Mouse (Mus musculus) embryonic facial prominence, embryonic 14.5 days (tissue): ENCODE results near the gene Fto. TPM values are rescaled to one million over a fixed set of nuclear protein-coding genes. Genes with fewer than 3 reads are reported as not detected.

ENCODE experiments used
- ATAC-seq: fragments of 200-750 bp; cut with Nextera tagmentation; 2 replicates; pipeline ENCODE4 v1.8.0; 2017; ENCODE audit warnings: low read depth, moderate number of reproducible peaks, moderate TSS enrichment
- DNase-seq: peaks from one replicate; pipeline ENCODE4 v3.0.0-alpha.2; 2015; ENCODE audit warnings: low spot score
- H3K27ac ChIP-seq: fragments of 300-500 bp; sonication (generic); replicated peaks from 2 replicates; pipeline ENCODE4 v1.5.1; 2014; ENCODE audit warnings: low read depth, mild to moderate bottlenecking, low read length, moderate library complexity
- H3K27me3 ChIP-seq: fragments of 300-500 bp; sonication (generic); replicated peaks from 2 replicates; pipeline ENCODE4 v1.6.1; 2014; ENCODE audit warnings: low read length; ENCODE audit not compliant: control insufficient read depth, insufficient read depth
- H3K36me3 ChIP-seq: fragments of 300-500 bp; sonication (generic); 2 replicates; pipeline ENCODE4 v1.6.1; 2014; ENCODE audit warnings: low read length, mixed read lengths; ENCODE audit not compliant: control insufficient read depth, insufficient read depth
- H3K4me1 ChIP-seq: fragments of 300-500 bp; sonication (generic); 2 replicates; pipeline ENCODE4 v1.6.1; 2014; ENCODE audit warnings: antibody characterized with exemption, low read length; ENCODE audit not compliant: control insufficient read depth, insufficient read depth
- H3K4me2 ChIP-seq: fragments of 300-500 bp; sonication (generic); 2 replicates; pipeline ENCODE4 v1.6.1; 2014; ENCODE audit warnings: low read depth, mild to moderate bottlenecking, low read length, moderate library complexity, mixed read lengths
- H3K4me3 ChIP-seq: fragments of 300-500 bp; sonication (generic); 2 replicates; pipeline ENCODE4 v1.5.1; 2014; ENCODE audit warnings: low read depth, mild to moderate bottlenecking, low read length
- H3K9ac ChIP-seq: fragments of 300-500 bp; sonication (generic); 2 replicates; pipeline ENCODE4 v1.6.1; 2014; ENCODE audit warnings: low read depth, mild to moderate bottlenecking, low read length, moderate library complexity, mixed read lengths
- H3K9me3 ChIP-seq: fragments of 300-500 bp; sonication (generic); 2 replicates; pipeline ENCODE4 v1.6.1; 2016; ENCODE audit warnings: low read length; ENCODE audit not compliant: control insufficient read depth
- WGBS: fragments of 180-500 bp; shearing (Covaris S2); extraction: QIAGEN DNeasy Blood & Tissue Kit; methylation state at CpG from one replicate; pipeline ENCODE4 v1.1.7; 2014; 5-methylcytosine and 5-hydroxymethylcytosine counted together
- polyA plus RNA-seq: library from polyadenylated mRNA; unstranded; fragments of >200 nt; fragmentation: Nextera tagmentation; extraction: Ambion mirVana; gene quantifications from 2 replicates; pipeline ENCODE4 v1.2.1, GENCODE M21; 2014

The Fto gene
- polyA plus RNA-seq, 1 experiment from 2014 or later: 107 TPM

DNA sequence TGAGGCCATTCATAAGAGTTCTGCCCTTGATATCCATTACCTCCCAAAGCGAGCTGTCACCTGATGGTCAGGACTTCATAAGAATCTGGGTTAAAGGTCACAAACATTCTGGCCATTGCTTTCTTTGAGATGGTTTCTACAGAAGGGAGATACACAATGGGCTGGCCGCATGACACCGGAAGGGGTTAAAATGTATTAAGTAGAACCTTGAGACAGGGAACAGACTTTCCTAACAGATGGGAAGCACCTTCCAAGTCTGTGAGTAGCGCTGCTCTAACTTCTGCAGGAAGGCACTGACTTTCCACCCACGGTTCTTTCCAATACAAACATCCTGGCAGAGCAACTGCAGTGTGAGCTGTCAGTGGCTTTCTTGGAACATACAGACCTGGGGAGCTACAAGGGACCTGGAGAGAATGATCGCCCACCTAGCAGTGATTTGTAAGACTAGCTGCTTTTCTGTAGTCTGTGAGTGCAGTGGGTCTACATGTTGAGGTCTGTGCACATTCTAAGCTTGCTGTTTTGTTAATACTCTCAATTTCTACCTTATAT, 161.5 kb downstream of the Fto start:
- WGBS: 86% methylated on average over 6 of the region's 6 CpGs
- no peak overlapping the region for H3K4me3 ChIP-seq
- no peak overlapping the region for H3K9ac ChIP-seq
- no peak overlapping the region for H3K27ac ChIP-seq
- no peak overlapping the region for H3K4me2 ChIP-seq
- H3K27me3 ChIP-seq: no peaks in the 10 kb centered on the region
- H3K36me3 ChIP-seq: peaks cover 24% of the 10 kb centered on the region
- H3K4me1 ChIP-seq: 0 out of 2 replicates have a peak, but pooled peaks cover 6% of the 10 kb centered on the region
- no peak for ATAC-seq
- no peaks in the 10 kb centered on the region for H3K9me3 ChIP-seq
- no peak for DNase-seq

DNA sequence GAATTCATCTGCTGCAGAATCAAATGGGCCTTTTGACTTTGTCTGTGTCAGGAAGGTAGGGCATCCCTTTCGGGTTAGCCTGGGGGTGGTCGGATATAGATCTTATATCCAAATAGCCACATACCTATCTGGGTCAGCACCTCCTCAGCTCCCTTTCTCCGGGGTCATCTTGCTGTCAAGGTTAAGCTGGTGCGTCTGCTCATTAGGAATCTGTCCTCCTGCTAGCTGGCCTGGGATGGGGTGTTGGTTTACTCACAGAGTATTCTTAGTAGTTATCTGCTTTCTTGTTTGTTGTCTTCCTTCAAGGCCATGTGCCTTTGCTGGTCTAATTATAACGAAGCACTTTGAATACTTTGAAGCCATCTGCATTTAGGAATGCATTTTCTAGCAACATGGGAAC, 163.7 kb downstream of the Fto start:
- H3K27ac ChIP-seq: no peak overlapping the region
- WGBS: 82% methylated on average over 5 of the region's 5 CpGs
- DNase-seq: no peak

DNA sequence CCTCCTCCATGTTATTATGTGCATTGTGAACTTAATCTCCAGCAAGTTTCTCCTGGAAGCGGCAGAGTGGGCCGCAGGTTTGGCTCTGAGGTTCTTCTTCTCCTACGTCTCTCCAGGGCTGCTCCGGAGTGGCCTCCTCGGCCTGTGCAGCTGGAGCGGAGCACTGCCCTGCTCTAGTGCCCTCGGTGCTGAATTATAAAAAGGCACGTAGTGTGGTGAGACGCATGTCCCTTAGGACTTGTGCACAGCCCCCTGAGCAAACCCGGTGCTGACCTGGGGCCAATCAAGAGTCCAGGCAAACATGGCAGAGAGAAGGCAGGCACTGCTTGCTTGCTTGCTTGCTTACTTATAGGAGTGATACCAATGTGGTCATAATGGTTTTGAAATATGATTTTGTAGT, 164.1 kb downstream of the Fto start:
- Histone ChIP-seq H3K4me2 (no peak overlapping the region), H3K9ac (no peak overlapping the region), H3K4me3 (no peak overlapping the region), H3K9me3 (no peaks in the 10 kb centered on the region), H3K36me3 (peaks cover 27% of the 10 kb centered on the region), H3K27me3 (no peaks in the 10 kb centered on the region), H3K27ac (no peak overlapping the region), H3K4me1 (0 out of 2 replicates have a peak, but pooled peaks cover under 1% of the 10 kb centered on the region)
- DNase-seq (no peak), ATAC-seq (no peak)
- WGBS: 88% methylated on average over 10 of the region's 10 CpGs

More for the DNA sequence above, 163.7 kb downstream of the Fto start:
- Histone ChIP-seq H3K4me3 (no peak overlapping the region), H3K9me3 (no peaks in the 10 kb centered on the region), H3K4me1 (0 out of 2 replicates have a peak, but pooled peaks cover 5% of the 10 kb centered on the region), H3K27me3 (no peaks in the 10 kb centered on the region), H3K4me2 (no peak overlapping the region), H3K9ac (no peak overlapping the region), H3K36me3 (peaks cover 25% of the 10 kb centered on the region)
- no peak for ATAC-seq

DNA sequence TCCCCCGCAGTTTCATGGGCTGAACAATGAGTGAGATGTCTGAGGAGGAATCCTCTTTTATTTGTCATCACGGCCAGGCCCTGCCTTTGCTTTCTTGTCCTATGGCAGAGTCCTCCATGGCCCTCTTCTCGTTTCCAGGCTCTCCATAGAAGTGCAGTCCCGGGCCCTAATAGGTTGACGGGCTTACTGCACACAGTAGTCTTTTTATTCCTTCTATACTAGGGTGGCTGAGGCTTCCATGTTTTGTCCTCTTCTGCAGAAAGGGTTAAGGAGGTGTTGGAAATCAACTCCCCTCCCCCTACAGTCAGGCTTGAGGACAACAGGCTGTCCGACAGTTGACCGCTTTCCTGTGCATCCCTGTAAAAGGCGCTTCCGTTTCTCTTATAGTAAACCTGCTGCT, 169.2 kb downstream of the Fto start:
- H3K4me3 ChIP-seq: no peak overlapping the region
- no peak overlapping the region for H3K9ac ChIP-seq
- peaks cover 31% of the 10 kb centered on the region for H3K36me3 ChIP-seq
- no peak overlapping the region for H3K27ac ChIP-seq
- H3K27me3 ChIP-seq: no peaks in the 10 kb centered on the region
- no peak for ATAC-seq
- no peaks in the 10 kb centered on the region for H3K9me3 ChIP-seq
- no peak overlapping the region for H3K4me2 ChIP-seq
- WGBS: 71% methylated on average over 9 of the region's 9 CpGs
- no peaks in the 10 kb centered on the region for H3K4me1 ChIP-seq
- DNase-seq: no peak

DNA sequence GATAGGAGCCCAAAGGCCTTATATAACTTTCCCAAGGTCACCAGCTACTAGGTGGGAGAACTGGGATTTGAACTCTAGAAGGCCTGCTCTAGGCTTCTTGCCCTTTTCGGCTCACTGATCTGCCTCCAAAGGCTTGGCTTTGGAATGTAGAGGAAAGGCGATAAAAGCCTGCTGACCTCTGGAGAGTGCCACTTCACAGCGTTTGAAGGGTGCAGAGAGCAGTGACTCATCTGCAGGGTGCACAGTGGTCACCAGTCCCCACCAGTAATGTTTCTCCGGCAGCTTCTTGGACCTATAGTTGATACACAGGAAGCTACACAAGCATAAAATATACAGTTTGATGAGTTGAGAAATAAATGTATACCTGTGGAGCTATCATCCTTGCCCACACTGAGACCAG, 173.1 kb downstream of the Fto start:
- DNase-seq: no peak
- Histone ChIP-seq H3K4me2 (no peak overlapping the region), H3K4me3 (no peak overlapping the region), H3K27ac (no peak overlapping the region), H3K9ac (no peak overlapping the region), H3K9me3 (no peaks in the 10 kb centered on the region), H3K4me1 (peaks cover 12% of the 10 kb centered on the region; the same call in 1 of the 2 replicates), H3K36me3 (peaks cover 31% of the 10 kb centered on the region), H3K27me3 (no peaks in the 10 kb centered on the region)
- no peak for ATAC-seq
- 86% methylated on average over 4 of the region's 4 CpGs for WGBS

DNA sequence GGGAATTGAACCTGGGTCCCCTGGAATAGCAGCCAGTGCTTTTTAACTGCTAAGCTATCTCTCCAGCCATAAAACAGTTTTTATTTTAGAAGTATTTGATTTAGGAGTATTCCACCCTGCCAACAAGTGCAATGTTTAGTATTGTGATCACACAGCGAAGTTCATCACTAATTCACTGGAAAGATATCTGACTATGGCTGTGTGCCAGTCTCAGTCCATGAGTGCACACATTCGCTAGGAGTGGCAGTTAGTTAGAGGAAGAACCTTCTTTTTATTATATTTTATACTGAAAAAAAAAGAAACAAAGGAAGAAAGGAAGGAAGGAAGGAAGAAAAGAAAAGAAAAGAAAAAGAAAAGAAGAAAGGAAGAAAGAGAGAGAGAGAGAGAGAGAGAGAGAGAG, 174.1 kb downstream of the Fto start:
- 79% methylated on average over 2 of the region's 2 CpGs for WGBS
- H3K4me2 ChIP-seq: no peak overlapping the region
- no peaks in the 10 kb centered on the region for H3K9me3 ChIP-seq

DNA sequence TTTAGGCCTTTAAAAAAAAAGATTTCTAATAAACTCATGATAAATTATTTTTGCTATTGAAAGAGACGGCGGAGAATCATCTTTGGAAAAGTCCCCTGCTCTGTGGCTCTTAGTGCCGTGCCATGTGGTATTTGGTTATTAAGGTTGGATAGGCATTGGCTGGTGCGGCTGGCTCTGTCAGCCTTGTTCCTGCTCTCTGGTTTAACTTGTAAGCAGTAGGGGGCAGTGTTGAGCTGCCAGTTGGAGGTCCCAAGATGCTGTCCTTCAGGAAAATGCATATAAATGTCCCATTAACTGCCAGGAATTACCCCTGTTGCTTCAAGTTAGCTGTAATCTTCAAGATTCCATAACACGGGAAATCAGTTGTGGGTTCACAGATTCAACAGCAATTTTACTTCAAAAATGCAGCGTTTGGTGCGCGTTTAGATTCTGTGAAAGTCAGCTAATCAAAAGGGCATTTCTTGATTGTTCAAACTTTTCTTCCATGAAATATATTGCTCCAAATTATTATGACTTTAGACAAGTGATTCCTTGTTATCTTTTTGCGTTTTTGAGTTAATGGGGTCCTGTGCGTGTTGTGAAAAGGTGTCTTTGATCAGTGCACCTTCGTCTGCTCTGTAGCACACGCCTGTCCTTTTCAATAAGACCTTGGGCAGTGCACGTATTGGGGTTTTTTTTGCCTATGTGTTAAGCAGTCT, 174.9 kb downstream of the Fto start:
- peak overlapping the region; percentile 40; the same call in 1 of the 2 replicates for H3K27ac ChIP-seq
- no peak overlapping the region for H3K9ac ChIP-seq
- no peaks in the 10 kb centered on the region for H3K9me3 ChIP-seq
- peak; percentile 86 for DNase-seq
- 41% methylated on average over 13 of the region's 13 CpGs for WGBS
- no peaks in the 10 kb centered on the region for H3K27me3 ChIP-seq
- peaks cover 15% of the 10 kb centered on the region for H3K4me1 ChIP-seq
- H3K4me2 ChIP-seq: no peak overlapping the region
- H3K4me3 ChIP-seq: no peak overlapping the region
- H3K36me3 ChIP-seq: peaks cover 28% of the 10 kb centered on the region
- peak; percentile 62 for ATAC-seq

More for the DNA sequence above, 174.1 kb downstream of the Fto start:
- no peak overlapping the region for H3K9ac ChIP-seq
- H3K4me3 ChIP-seq: no peak overlapping the region
- peaks cover 28% of the 10 kb centered on the region for H3K36me3 ChIP-seq
- H3K4me1 ChIP-seq: peaks cover 12% of the 10 kb centered on the region; the same call in 1 of the 2 replicates
- no peaks in the 10 kb centered on the region for H3K27me3 ChIP-seq
- DNase-seq (no peak), ATAC-seq (no peak)
- H3K27ac ChIP-seq: no peak overlapping the region

DNA sequence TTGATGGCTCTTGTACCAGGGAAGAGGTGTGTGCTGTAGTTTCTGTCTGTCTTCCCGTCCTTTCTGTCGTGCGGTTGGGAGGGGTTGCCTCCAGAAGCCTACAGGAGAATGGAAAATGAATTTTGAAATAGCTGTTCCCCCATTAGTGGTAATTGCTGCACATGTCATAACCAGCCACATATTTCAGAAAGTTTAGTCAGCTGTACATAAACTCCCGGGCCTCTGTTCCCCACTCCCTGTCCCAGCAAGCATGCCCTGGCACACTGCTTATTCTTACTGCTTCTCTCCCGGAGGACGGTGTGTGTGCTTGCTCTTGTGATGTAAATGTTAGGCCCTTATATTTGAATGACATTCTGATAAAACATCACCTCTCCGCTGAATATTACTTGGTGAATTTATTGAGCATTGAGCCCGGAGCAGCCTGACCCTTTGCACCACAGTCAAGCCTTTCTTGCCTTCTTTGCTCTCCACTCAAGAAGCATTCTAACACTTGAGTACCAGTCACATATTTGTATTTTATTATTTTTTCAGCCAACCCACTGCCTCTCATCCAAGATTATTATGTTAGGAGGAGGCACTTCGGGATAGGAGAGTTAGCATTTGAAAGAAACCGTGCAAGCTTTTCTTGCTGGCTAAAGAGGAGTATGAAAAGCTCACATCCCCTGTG, 175.6 kb downstream of the Fto start:
- WGBS: 62% methylated on average over 10 of the region's 10 CpGs
- H3K9ac ChIP-seq: no peak overlapping the region
- H3K27ac ChIP-seq: peak overlapping the region; percentile 40; the same call in 1 of the 2 replicates
- no peaks in the 10 kb centered on the region for H3K9me3 ChIP-seq
- peak; percentile 59 for DNase-seq
- no peak overlapping the region for H3K4me2 ChIP-seq
- H3K4me1 ChIP-seq: peaks cover 15% of the 10 kb centered on the region
- ATAC-seq: no peak
- no peaks in the 10 kb centered on the region for H3K27me3 ChIP-seq
- peaks cover 28% of the 10 kb centered on the region for H3K36me3 ChIP-seq
- no peak overlapping the region for H3K4me3 ChIP-seq
